23 mouse cellular contexts compared by ENCODE assay signal in the genomic region with DNA sequence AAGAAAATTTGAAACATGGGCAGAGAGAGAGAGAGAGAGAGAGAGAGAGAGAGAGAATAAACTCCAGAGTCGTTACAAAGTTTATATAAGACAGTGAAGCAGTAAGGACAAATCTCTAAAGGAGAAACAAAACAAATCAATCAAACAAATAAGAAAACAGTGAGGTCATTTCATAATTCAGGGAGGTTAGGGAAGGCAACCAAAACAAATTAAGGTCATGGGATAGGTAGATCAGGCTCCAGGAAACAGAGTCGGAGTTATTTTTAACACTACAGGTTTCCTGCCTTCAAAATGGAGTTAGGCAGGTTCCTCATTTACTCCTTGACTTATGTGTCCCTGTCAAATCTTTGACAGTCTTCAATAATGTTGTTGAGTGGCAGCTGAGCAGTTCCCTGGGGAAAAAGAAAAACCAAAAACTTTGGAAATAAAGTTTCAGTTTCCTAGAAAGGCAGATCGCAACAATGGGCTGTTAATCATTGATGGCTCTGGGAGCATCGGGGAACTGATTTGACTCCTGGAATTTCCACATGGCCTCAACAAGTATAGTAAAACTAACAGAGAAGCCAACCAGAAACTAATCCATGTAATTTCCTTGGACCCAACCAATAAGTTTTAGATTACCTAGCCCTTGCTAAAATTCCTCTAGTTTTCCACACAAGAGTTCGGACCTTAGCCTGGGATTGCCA.
DNase-seq lines count a peak whose midpoint lies in the region; ATAC-seq lines count a peak whose summit lies in the region.
"Had no signal": no experiment of that assay in that cellular context is flagged by ENCODE, and none has a peak within 500 bp of the region (broad histone marks: within the 10 kb centered on the region; RNA-seq: fewer than 3 reads in every experiment).

No protein-coding gene starts in this region.

- H3K4me2 ChIP-seq in kidney, embryonic 16.5 days (replicated peaks; ENCODE audit: low read depth, low read length), result no peak overlapping the region
- no peak overlapping the region for H3K4me2 ChIP-seq in kidney, embryonic 15.5 days
- H3K4me2 ChIP-seq: embryonic facial prominence, embryonic 12.5 days; embryonic facial prominence, embryonic 15.5 days; heart, embryonic 11.5 days; hindbrain, embryonic 12.5 days had no signal

- no peak overlapping the region for H3K9ac ChIP-seq in kidney, embryonic 16.5 days (replicated peaks; ENCODE audit: low read length)
- no peak overlapping the region for H3K9ac ChIP-seq in kidney, embryonic 15.5 days
- H3K9ac ChIP-seq: embryonic facial prominence, embryonic 12.5 days; embryonic facial prominence, embryonic 15.5 days; forebrain, postnatal 0 days; hindbrain, embryonic 12.5 days had no signal

- H3K27me3 ChIP-seq in kidney, embryonic 16.5 days (ENCODE audit: insufficient read depth, low read length), result no peaks in the 10 kb centered on the region
- H3K27me3 ChIP-seq in kidney, embryonic 15.5 days, result no peaks in the 10 kb centered on the region
- H3K27me3 ChIP-seq: embryonic facial prominence, embryonic 12.5 days; embryonic facial prominence, embryonic 15.5 days; hindbrain, embryonic 12.5 days had no signal

- DNase-seq in kidney, adult 11 months, result peak; percentile 26
- peak; percentile 36 to 57 for DNase-seq in kidney, adult 8-10 months
- peak; percentile 56 for DNase-seq in kidney, adult 9 months
- DNase-seq in kidney, postnatal 36 days, result peak; percentile 49 to 62
- DNase-seq in adrenal gland, adult 8-10 months, result no peak
- DNase-seq in left cerebral cortex, adult 9 months (ENCODE audit: low spot score in 2 of 2), result no peak
- DNase-seq: adrenal gland, postnatal 10 days; adrenal gland, postnatal 36 days; cerebellum, adult 2 months; cerebellum, adult 9-11 months; cerebellum, postnatal 25 days; forebrain, postnatal 0 days; gastrocnemius, adult 2 months; gastrocnemius, postnatal 14 days; heart, adult 11 months had no signal

- no peak for ATAC-seq in kidney, embryonic 16.5 days (ENCODE audit: low FRiP score, low TSS enrichment)
- no peak for ATAC-seq in kidney, embryonic 15.5 days (replicated peaks; ENCODE audit: low FRiP score)
- ATAC-seq: activated CD4-positive, CD25-positive, alpha-beta regulatory T cell, adult 4 months; forebrain, embryonic 14.5 days; forebrain, postnatal 0 days had no signal

- no peaks in the 10 kb centered on the region for H3K9me3 ChIP-seq in kidney, embryonic 16.5 days (ENCODE audit: low read length)
- H3K9me3 ChIP-seq in kidney, embryonic 15.5 days (replicated peaks), result no peaks in the 10 kb centered on the region
- H3K9me3 ChIP-seq: embryonic facial prominence, embryonic 12.5 days; embryonic facial prominence, embryonic 15.5 days; hindbrain, embryonic 12.5 days had no signal

- no peak overlapping the region for H3K27ac ChIP-seq in kidney, embryonic 16.5 days (ENCODE audit: low read length)
- H3K27ac ChIP-seq in kidney, embryonic 15.5 days, result no peak overlapping the region
- H3K27ac ChIP-seq: embryonic facial prominence, embryonic 12.5 days; embryonic facial prominence, embryonic 15.5 days; gastrocnemius, adult 2 months; hindbrain, embryonic 12.5 days had no signal

- 58% methylated on average over 5 of the region's 5 CpGs for WGBS in kidney, embryonic 16.5 days
- 60% methylated on average over 5 of the region's 5 CpGs for WGBS in kidney, embryonic 15.5 days

- H3K4me1 ChIP-seq in kidney, embryonic 16.5 days (ENCODE audit: insufficient read depth, low read length), result no peaks in the 10 kb centered on the region
- H3K4me1 ChIP-seq in kidney, embryonic 15.5 days, result no peaks in the 10 kb centered on the region
- H3K4me1 ChIP-seq: embryonic facial prominence, embryonic 12.5 days; embryonic facial prominence, embryonic 15.5 days; hindbrain, embryonic 12.5 days had no signal

- H3K36me3 ChIP-seq in kidney, embryonic 16.5 days (ENCODE audit: insufficient read depth, low read length), result no peaks in the 10 kb centered on the region
- no peaks in the 10 kb centered on the region for H3K36me3 ChIP-seq in kidney, embryonic 15.5 days
- H3K36me3 ChIP-seq: embryonic facial prominence, embryonic 12.5 days; embryonic facial prominence, embryonic 15.5 days; hindbrain, embryonic 12.5 days had no signal

- no peak overlapping the region for H3K4me3 ChIP-seq in kidney, embryonic 16.5 days (ENCODE audit: low read length)
- no peak overlapping the region for H3K4me3 ChIP-seq in kidney, embryonic 15.5 days (replicated peaks)
- H3K4me3 ChIP-seq: embryonic facial prominence, embryonic 12.5 days; embryonic facial prominence, embryonic 15.5 days; gastrocnemius, adult 2 months; hindbrain, embryonic 12.5 days had no signal

Comparison
In these comparisons a context has a peak if more than half of its experiments do, and no peak if none do; other contexts are left out.
1. DNase-seq: peak in kidney, adult 11 months (single experiment), kidney, adult 8-10 months (2 of 2), kidney, adult 9 months (single experiment) and kidney, postnatal 36 days (2 of 2); none in adrenal gland, adult 8-10 months (single experiment) and left cerebral cortex, adult 9 months (0 of 2).